Comparison of ENCODE assay signal across 13 mouse cellular contexts in genomic region chr13:54257580-54258223, GRCm38 (mm10).
DNase-seq lines count a peak whose midpoint lies in the region; ATAC-seq lines count a peak whose summit lies in the region.
"Had no signal": no experiment of that assay in that cellular context is flagged by ENCODE, and none has a peak within 500 bp of the region (broad histone marks: within the 10 kb centered on the region; RNA-seq: fewer than 3 reads in every experiment).

No protein-coding gene starts in this region.

- no peak for DNase-seq in forebrain, embryonic 11.5 days (ENCODE audit: low spot score)
- DNase-seq in midbrain, embryonic 11.5 days (ENCODE audit: low spot score, missing footprints), result peak; percentile 61
- no peak for DNase-seq in midbrain, embryonic 10.5 days (ENCODE audit: low spot score)
- DNase-seq in midbrain, embryonic 14.5 days, result peak; percentile 74
- peak; percentile 60 for DNase-seq in right cerebral cortex, postnatal 25 days
- no peak for DNase-seq in lung, postnatal 36 days
- no peak for DNase-seq in heart, adult 11 months
- DNase-seq: B cell, adult 2 months; kidney, postnatal 36 days; thymus, postnatal 36 days had no signal

- H3K4me1 ChIP-seq in forebrain, embryonic 16.5 days (replicated peaks; ENCODE audit: control insufficient read depth, insufficient read depth, low read length), result peaks cover 11% of the 10 kb centered on the region
- H3K4me1 ChIP-seq in forebrain, embryonic 11.5 days (replicated peaks; ENCODE audit: control insufficient read depth, insufficient read depth, low read length), result no peaks in the 10 kb centered on the region
- H3K4me1 ChIP-seq in midbrain, embryonic 11.5 days (ENCODE audit: control insufficient read depth, insufficient read depth, low read length), result no peaks in the 10 kb centered on the region; the same call in 1 of the 2 replicates
- peaks cover 12% of the 10 kb centered on the region for H3K4me1 ChIP-seq in midbrain, embryonic 10.5 days
- peaks cover 10% of the 10 kb centered on the region; the same call in 1 of the 2 replicates for H3K4me1 ChIP-seq in midbrain, embryonic 14.5 days (ENCODE audit: control insufficient read depth, insufficient read depth, low read length)

- 22% methylated on average over 10 of the region's 10 CpGs for WGBS in forebrain, embryonic 16.5 days
- WGBS in forebrain, embryonic 11.5 days, result 37% methylated on average over 10 of the region's 10 CpGs
- WGBS in midbrain, embryonic 11.5 days, result 32% methylated on average over 10 of the region's 10 CpGs
- 38% methylated on average over 10 of the region's 10 CpGs for WGBS in midbrain, embryonic 10.5 days
- 20% methylated on average over 10 of the region's 10 CpGs for WGBS in midbrain, embryonic 14.5 days

- no peaks in the 10 kb centered on the region for H3K27me3 ChIP-seq in forebrain, embryonic 16.5 days (replicated peaks; ENCODE audit: control insufficient read depth, insufficient read depth, low read length)
- H3K27me3 ChIP-seq in forebrain, embryonic 11.5 days (ENCODE audit: control insufficient read depth, insufficient read depth, low read length), result no peaks in the 10 kb centered on the region
- no peaks in the 10 kb centered on the region for H3K27me3 ChIP-seq in midbrain, embryonic 11.5 days (ENCODE audit: control insufficient read depth, insufficient read depth, low read length)
- peaks cover 32% of the 10 kb centered on the region for H3K27me3 ChIP-seq in midbrain, embryonic 10.5 days (ENCODE audit: low read depth, poor library complexity, severe bottlenecking)
- no peaks in the 10 kb centered on the region for H3K27me3 ChIP-seq in midbrain, embryonic 14.5 days (ENCODE audit: control insufficient read depth, insufficient read depth, low read length)

- H3K4me3 ChIP-seq in forebrain, embryonic 16.5 days (replicated peaks; ENCODE audit: low read length), result no peak overlapping the region
- H3K4me3 ChIP-seq in forebrain, embryonic 11.5 days (ENCODE audit: low read depth, low read length), result no peak overlapping the region
- H3K4me3 ChIP-seq in midbrain, embryonic 11.5 days (ENCODE audit: low read depth, low read length), result no peak overlapping the region
- no peak overlapping the region for H3K4me3 ChIP-seq in midbrain, embryonic 10.5 days
- H3K4me3 ChIP-seq in midbrain, embryonic 14.5 days (replicated peaks; ENCODE audit: low read depth, low read length), result no peak overlapping the region
- H3K4me3 ChIP-seq: erythroblast, embryonic 14.5 days had no signal

- H3K9ac ChIP-seq in forebrain, embryonic 16.5 days (replicated peaks; ENCODE audit: low read depth, low read length), result peak overlapping the region; percentile 24; the same call in 1 of the 2 replicates
- no peak overlapping the region for H3K9ac ChIP-seq in forebrain, embryonic 11.5 days (ENCODE audit: low read length)
- H3K9ac ChIP-seq in midbrain, embryonic 11.5 days (ENCODE audit: low read length), result no peak overlapping the region
- H3K9ac ChIP-seq in midbrain, embryonic 14.5 days (replicated peaks; ENCODE audit: low read length), result no peak overlapping the region

- no peaks in the 10 kb centered on the region for H3K36me3 ChIP-seq in forebrain, embryonic 16.5 days (ENCODE audit: control insufficient read depth, insufficient read depth)
- H3K36me3 ChIP-seq in forebrain, embryonic 11.5 days (ENCODE audit: control insufficient read depth, insufficient read depth, low read length), result no peaks in the 10 kb centered on the region
- no peaks in the 10 kb centered on the region for H3K36me3 ChIP-seq in midbrain, embryonic 11.5 days (ENCODE audit: control insufficient read depth, insufficient read depth, low read length)
- H3K36me3 ChIP-seq in midbrain, embryonic 10.5 days, result no peaks in the 10 kb centered on the region
- no peaks in the 10 kb centered on the region for H3K36me3 ChIP-seq in midbrain, embryonic 14.5 days (ENCODE audit: control insufficient read depth, insufficient read depth, low read length)

- 0 out of 2 replicates have a peak overlapping the region, but pooled peaks have one; percentile 21 for H3K4me2 ChIP-seq in forebrain, embryonic 16.5 days (ENCODE audit: low read length)
- no peak overlapping the region for H3K4me2 ChIP-seq in forebrain, embryonic 11.5 days (ENCODE audit: low read depth, low read length, severe bottlenecking)
- no peak overlapping the region for H3K4me2 ChIP-seq in midbrain, embryonic 11.5 days
- H3K4me2 ChIP-seq in midbrain, embryonic 14.5 days (ENCODE audit: low read length), result no peak overlapping the region

- ATAC-seq in forebrain, embryonic 16.5 days, result 0 out of 2 replicates have a peak, but pooled peaks have one; percentile 47
- no peak for ATAC-seq in forebrain, embryonic 11.5 days (replicated peaks; ENCODE audit: low FRiP score)
- ATAC-seq in midbrain, embryonic 11.5 days (ENCODE audit: low FRiP score), result no peak
- no peak; the same call in 1 of the 2 replicates for ATAC-seq in midbrain, embryonic 14.5 days (ENCODE audit: low FRiP score, low TSS enrichment)
- ATAC-seq: intestine, postnatal 0 days had no signal

- no peak overlapping the region for H3K27ac ChIP-seq in forebrain, embryonic 16.5 days (ENCODE audit: low read length)
- H3K27ac ChIP-seq in forebrain, embryonic 11.5 days (ENCODE audit: low read depth, low read length), result no peak overlapping the region
- H3K27ac ChIP-seq in midbrain, embryonic 11.5 days (ENCODE audit: low read depth, low read length), result no peak overlapping the region
- no peak overlapping the region for H3K27ac ChIP-seq in midbrain, embryonic 10.5 days (replicated peaks)
- peak overlapping the region; percentile 58 for H3K27ac ChIP-seq in midbrain, embryonic 14.5 days (replicated peaks; ENCODE audit: low read depth, low read length)

- no peaks in the 10 kb centered on the region for H3K9me3 ChIP-seq in forebrain, embryonic 16.5 days (ENCODE audit: control insufficient read depth, low read length)
- no peaks in the 10 kb centered on the region for H3K9me3 ChIP-seq in forebrain, embryonic 11.5 days (ENCODE audit: control insufficient read depth, low read length)
- no peaks in the 10 kb centered on the region for H3K9me3 ChIP-seq in midbrain, embryonic 11.5 days (ENCODE audit: control insufficient read depth, low read length)
- no peaks in the 10 kb centered on the region for H3K9me3 ChIP-seq in midbrain, embryonic 10.5 days (replicated peaks)
- H3K9me3 ChIP-seq in midbrain, embryonic 14.5 days (ENCODE audit: control insufficient read depth, low read length), result no peaks in the 10 kb centered on the region

Comparison
In these comparisons a context has a peak if more than half of its experiments do, and no peak if none do; other contexts are left out.
1. DNase-seq: peak in midbrain, embryonic 11.5 days (single experiment), midbrain, embryonic 14.5 days (single experiment) and right cerebral cortex, postnatal 25 days (single experiment); none in forebrain, embryonic 11.5 days (single experiment), midbrain, embryonic 10.5 days (single experiment), lung, postnatal 36 days (single experiment) and heart, adult 11 months (single experiment).